Mouse (Mus musculus): Measurements from ENCODE around the gene Itln1.
"Not testable (repeated sequence)": the region's sequence is repeated elsewhere in the genome, so short reads cannot be mapped to it uniquely, and the experiment has no call there.

Gene Itln1

GRCm38 (mm10) chr1:171513234-171513633 is 21.9 kb downstream of the Itln1 start:
- DNase-seq: no peak

- peak; percentile 11 for DNase-seq
Measured at GRCm38 (mm10) chr1:171504586-171504985, 30.5 kb downstream of the Itln1 start.

GRCm38 (mm10) chr1:171503592-171504291 is 31.4 kb downstream of the Itln1 start:
- DNase-seq: peak; percentile 79

GRCm38 (mm10) chr1:171503250-171503591 is 31.9 kb downstream of the Itln1 start, which contains the start of gene Alyref2:
TSS of gene Alyref2 (plus strand) at chr1:171503478.
- peak; percentile 96 for DNase-seq

- peak; percentile 86 for DNase-seq
Measured at GRCm38 (mm10) chr1:171502388-171503249, 32.5 kb downstream of the Itln1 start.

GRCm38 (mm10) chr1:171501636-171502080 is 33.4 kb downstream of the Itln1 start:
- DNase-seq: peak; percentile 78

GRCm38 (mm10) chr1:171501016-171501610 is 34.0 kb downstream of the Itln1 start:
- no peak for DNase-seq

GRCm38 (mm10) chr1:171499856-171500255 is 35.2 kb downstream of the Itln1 start:
- no peak for DNase-seq

GRCm38 (mm10) chr1:171495371-171495770 is 39.7 kb downstream of the Itln1 start:
- DNase-seq: no peak

GRCm38 (mm10) chr1:171494241-171494640 is 40.9 kb downstream of the Itln1 start:
- no peak for DNase-seq

GRCm38 (mm10) chr1:171478968-171479367 is 56.1 kb downstream of the Itln1 start:
- DNase-seq: peak; percentile 45

GRCm38 (mm10) chr1:171477758-171478545 is 57.1 kb downstream of the Itln1 start:
- peak; percentile 11 for DNase-seq

GRCm38 (mm10) chr1:171477123-171477522 is 58.0 kb downstream of the Itln1 start:
- DNase-seq: no peak

- DNase-seq: no peak
Measured at GRCm38 (mm10) chr1:171473920-171474640, 61.0 kb downstream of the Itln1 start.

- no peak for DNase-seq
Measured at GRCm38 (mm10) chr1:171473506-171473905, 61.6 kb downstream of the Itln1 start.

GRCm38 (mm10) chr1:171471941-171472340 is 63.2 kb downstream of the Itln1 start:
- DNase-seq: not testable (repeated sequence)

- DNase-seq: no peak
Measured at GRCm38 (mm10) chr1:171471452-171471851, 63.6 kb downstream of the Itln1 start.

GRCm38 (mm10) chr1:171470896-171471295 is 64.2 kb downstream of the Itln1 start:
- no peak for DNase-seq

GRCm38 (mm10) chr1:171470371-171470871 is 64.7 kb downstream of the Itln1 start:
- peak; percentile 76 for DNase-seq

GRCm38 (mm10) chr1:171469678-171470077 is 65.4 kb downstream of the Itln1 start:
- DNase-seq: no peak
